Mouse (Mus musculus): ENCODE data around the gene Clcn2. TPM values are rescaled to one million over a fixed set of nuclear protein-coding genes. Genes with fewer than 3 reads are reported as not detected.

Gene Clcn2
- polyA plus RNA-seq, 1 experiment: 8.5 TPM

DNA sequence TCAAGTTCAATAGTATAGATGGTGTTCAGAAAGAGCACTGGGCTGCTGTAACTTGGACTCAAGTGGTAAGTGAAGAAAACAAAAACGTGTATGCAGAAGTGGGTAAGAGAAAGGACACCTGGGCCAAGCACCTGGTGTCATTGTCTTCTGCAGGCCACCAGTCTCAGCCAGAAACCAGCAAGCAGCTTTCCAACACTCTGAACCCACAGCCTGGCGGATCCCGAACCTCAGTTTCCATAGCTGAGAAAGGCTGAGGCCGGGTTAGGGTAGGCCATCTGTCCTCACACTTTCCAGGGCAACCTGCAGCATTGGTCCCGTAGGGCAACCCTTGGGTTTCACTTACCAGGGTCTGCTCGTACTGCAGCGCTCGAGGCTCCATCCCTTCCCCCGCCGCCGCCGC is 2.0 kb downstream of the Clcn2 start:
- TF ChIP-seq POLR2A (IDR thresholded peaks at IDR 0.05; ENCODE audit: low read depth, low read length): no peak
- TF ChIP-seq CTCF (IDR thresholded peaks at IDR 0.05; ENCODE audit: extremely low read depth, insufficient read depth, insufficient read length, insufficient replicate concordance): no peak
- Histone ChIP-seq H3K4me1 (ENCODE audit: control insufficient read depth, insufficient read depth, insufficient read length) (peaks cover 4% of the 10 kb centered on the region; the same call in 1 of the 2 replicates), H3K4me3 (ENCODE audit: extremely low read depth, insufficient read depth, insufficient read length) (peak overlapping the region; percentile 74), H3K27ac (ENCODE audit: insufficient read depth, low read length) (no peak overlapping the region), H3K27me3 (ENCODE audit: control insufficient read depth, insufficient read depth, low read length) (no peaks in the 10 kb centered on the region), H3K36me3 (ENCODE audit: control insufficient read depth, insufficient read depth, low read length) (peaks cover 1% of the 10 kb centered on the region; the same call in 1 of the 2 replicates)
- 8% methylated on average over 12 of the region's 12 CpGs for WGBS
- no peak for DNase-seq (ENCODE audit: low read depth in 1 of 2, low spot score in 2 of 2)

DNA sequence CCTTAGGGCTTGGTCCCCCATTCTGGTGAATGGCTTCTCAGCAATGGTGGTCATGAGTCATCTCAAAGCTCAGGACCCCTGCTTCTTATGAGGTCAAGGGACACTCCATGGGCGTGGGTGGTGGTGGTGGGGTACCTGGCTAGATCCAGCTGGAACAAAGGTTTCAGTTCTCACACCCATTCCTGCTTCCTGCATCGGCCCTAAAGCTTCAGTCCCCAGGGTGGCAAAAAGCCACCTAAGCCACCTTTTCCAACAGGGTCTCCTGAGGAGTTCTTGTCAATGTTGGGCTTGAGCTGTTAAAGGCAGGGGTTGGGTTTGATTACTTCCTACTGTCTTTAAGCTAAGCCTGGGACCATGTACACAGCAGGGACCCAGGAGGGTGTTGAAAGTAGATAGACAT is 2.4 kb downstream of the Clcn2 start:
- H3K27me3 ChIP-seq (ENCODE audit: control insufficient read depth, insufficient read depth, low read length): no peaks in the 10 kb centered on the region
- TF ChIP-seq CTCF (IDR thresholded peaks at IDR 0.05; ENCODE audit: extremely low read depth, insufficient read depth, insufficient read length, insufficient replicate concordance) (no peak), POLR2A (IDR thresholded peaks at IDR 0.05; ENCODE audit: low read depth, low read length) (no peak)
- DNase-seq (ENCODE audit: low read depth in 1 of 2, low spot score in 2 of 2): no peak
- 83% methylated on average over 2 of the region's 2 CpGs for WGBS
- no peak overlapping the region for H3K27ac ChIP-seq (ENCODE audit: insufficient read depth, low read length)
- no peaks in the 10 kb centered on the region for H3K36me3 ChIP-seq (ENCODE audit: control insufficient read depth, insufficient read depth, low read length)
- no peak overlapping the region for H3K4me3 ChIP-seq (ENCODE audit: extremely low read depth, insufficient read depth, insufficient read length)
- H3K4me1 ChIP-seq (ENCODE audit: control insufficient read depth, insufficient read depth, insufficient read length): peaks cover 4% of the 10 kb centered on the region; the same call in 1 of the 2 replicates

DNA sequence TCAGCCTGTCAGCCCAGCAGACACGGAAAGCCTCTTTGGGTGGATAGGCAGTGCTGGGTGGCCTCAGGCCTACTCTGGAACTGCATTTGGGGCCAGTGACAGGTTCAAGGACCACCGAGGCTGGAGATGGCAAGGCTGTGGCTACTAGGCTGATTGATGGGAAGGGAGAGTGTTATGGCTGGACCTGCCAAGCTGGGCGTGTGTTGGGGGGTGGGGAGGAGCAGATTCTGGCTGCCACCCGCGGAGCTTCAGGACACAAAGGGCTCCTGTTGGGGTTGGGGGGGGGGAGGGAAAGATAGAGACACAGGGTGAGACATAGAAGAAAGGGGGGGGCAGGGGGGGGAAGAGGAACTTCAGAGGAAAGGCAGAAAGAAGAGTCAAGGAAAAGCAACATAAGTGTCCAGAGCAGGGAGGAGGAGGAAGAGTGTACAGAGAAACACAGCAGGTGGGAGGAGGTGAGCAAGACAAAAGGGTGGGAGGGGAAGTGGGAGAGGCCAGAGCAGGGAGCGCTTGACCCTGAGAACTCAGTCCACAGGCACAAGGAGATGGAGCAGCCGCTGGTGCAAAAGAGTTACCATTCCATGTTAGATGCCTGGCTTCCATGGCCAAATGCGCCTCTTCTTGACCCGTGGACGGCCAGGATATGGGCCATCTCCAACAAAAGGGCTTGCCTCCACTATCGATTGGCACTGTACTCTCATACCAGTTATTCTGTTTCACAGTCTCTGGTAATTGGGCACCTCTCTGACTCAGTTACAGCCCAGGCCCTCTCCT is 3.1 kb downstream of the Clcn2 start:
- H3K27me3 ChIP-seq (ENCODE audit: control insufficient read depth, insufficient read depth, low read length): no peaks in the 10 kb centered on the region
- no peak overlapping the region for H3K4me3 ChIP-seq (ENCODE audit: extremely low read depth, insufficient read depth, insufficient read length)
- TF ChIP-seq CTCF (IDR thresholded peaks at IDR 0.05; ENCODE audit: extremely low read depth, insufficient read depth, insufficient read length, insufficient replicate concordance) (no peak), POLR2A (IDR thresholded peaks at IDR 0.05; ENCODE audit: low read depth, low read length) (no peak)
- 82% methylated on average over 11 of the region's 11 CpGs for WGBS
- H3K27ac ChIP-seq (ENCODE audit: insufficient read depth, low read length): no peak overlapping the region
- peaks cover 4% of the 10 kb centered on the region; the same call in 1 of the 2 replicates for H3K4me1 ChIP-seq (ENCODE audit: control insufficient read depth, insufficient read depth, insufficient read length)
- DNase-seq (ENCODE audit: low read depth in 1 of 2, low spot score in 2 of 2): no peak
- no peaks in the 10 kb centered on the region for H3K36me3 ChIP-seq (ENCODE audit: control insufficient read depth, insufficient read depth, low read length)

DNA sequence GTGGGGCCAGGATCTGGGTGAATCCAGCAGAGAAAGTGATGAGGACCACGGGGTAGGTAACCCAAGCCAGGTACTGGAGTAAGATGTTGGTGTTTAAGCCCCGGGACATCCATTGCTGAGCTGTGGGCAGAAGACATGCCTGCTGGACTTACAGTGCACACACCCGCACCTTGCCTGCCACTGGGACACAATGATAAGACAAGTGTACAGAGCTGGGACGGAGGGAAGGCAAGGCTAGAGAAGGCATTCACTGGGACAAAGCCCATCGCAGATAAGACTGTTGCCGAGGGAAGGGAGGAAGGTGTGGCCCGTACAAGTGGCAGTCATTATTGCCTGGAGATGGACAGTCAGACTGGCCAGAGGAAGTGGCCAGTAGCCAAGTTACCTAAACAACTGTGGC is 4.7 kb downstream of the Clcn2 start:
- no peak overlapping the region for H3K27ac ChIP-seq (ENCODE audit: insufficient read depth, low read length)
- H3K27me3 ChIP-seq (ENCODE audit: control insufficient read depth, insufficient read depth, low read length): no peaks in the 10 kb centered on the region
- WGBS: 87% methylated on average over 7 of the region's 7 CpGs
- H3K4me1 ChIP-seq (ENCODE audit: control insufficient read depth, insufficient read depth, insufficient read length): no peaks in the 10 kb centered on the region
- no peaks in the 10 kb centered on the region for H3K36me3 ChIP-seq (ENCODE audit: control insufficient read depth, insufficient read depth, low read length)
- no peak for TF ChIP-seq POLR2A (IDR thresholded peaks at IDR 0.05; ENCODE audit: low read depth, low read length)
- DNase-seq (ENCODE audit: low read depth in 1 of 2, low spot score in 2 of 2): no peak
- H3K4me3 ChIP-seq (ENCODE audit: extremely low read depth, insufficient read depth, insufficient read length): no peak overlapping the region

DNA sequence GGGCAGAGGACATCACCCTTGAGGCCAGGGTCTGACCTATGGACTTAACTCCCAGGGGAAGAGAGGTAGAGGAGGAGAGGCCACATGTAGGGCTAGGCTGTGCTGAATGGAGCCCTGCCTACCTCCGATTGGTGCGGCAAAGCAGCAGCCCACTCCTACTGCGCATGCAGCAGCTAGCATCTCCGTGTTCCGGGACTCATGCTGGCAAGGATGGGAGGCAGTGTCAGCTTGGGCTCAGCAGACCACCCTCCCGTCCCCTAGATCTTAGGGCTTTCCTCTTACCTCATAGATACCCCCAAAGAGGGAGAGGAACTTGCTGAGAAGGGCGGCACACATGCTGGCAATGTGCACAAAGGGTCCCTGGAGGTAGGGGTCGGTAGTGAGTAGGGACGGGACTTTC is 5.4 kb downstream of the Clcn2 start:
- H3K27ac ChIP-seq (ENCODE audit: insufficient read depth, low read length): no peak overlapping the region
- H3K4me1 ChIP-seq (ENCODE audit: control insufficient read depth, insufficient read depth, insufficient read length): no peaks in the 10 kb centered on the region
- no peak for TF ChIP-seq CTCF (IDR thresholded peaks at IDR 0.05; ENCODE audit: extremely low read depth, insufficient read depth, insufficient read length, insufficient replicate concordance)
- TF ChIP-seq POLR2A (IDR thresholded peaks at IDR 0.05; ENCODE audit: low read depth, low read length): no peak
- WGBS: 91% methylated on average over 9 of the region's 9 CpGs
- no peaks in the 10 kb centered on the region for H3K36me3 ChIP-seq (ENCODE audit: control insufficient read depth, insufficient read depth, low read length)
- H3K27me3 ChIP-seq (ENCODE audit: control insufficient read depth, insufficient read depth, low read length): no peaks in the 10 kb centered on the region
- H3K4me3 ChIP-seq (ENCODE audit: extremely low read depth, insufficient read depth, insufficient read length): no peak overlapping the region
- no peak for DNase-seq (ENCODE audit: low read depth in 1 of 2, low spot score in 2 of 2)

DNA sequence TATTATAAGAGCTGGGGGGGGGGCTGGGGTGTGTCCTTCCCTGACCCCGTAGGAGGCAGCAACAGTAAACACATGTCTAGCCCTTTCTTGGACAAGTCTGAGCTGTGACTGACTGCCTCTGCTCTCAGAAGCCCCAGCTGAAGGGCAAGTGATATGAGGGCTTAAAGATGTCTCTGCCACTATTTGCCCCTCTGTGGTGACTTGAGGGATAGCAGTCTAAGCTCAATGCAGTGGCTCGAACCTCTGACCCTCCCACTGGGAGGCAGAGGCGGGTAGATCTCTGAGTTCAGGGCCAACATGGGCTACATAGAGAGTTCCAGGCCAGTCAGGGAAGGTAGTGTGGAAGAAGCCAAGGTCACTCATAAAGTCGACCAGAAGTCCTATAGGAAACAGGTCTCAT is 6.7 kb downstream of the Clcn2 start:
- H3K27ac ChIP-seq (ENCODE audit: insufficient read depth, low read length): no peak overlapping the region

DNA sequence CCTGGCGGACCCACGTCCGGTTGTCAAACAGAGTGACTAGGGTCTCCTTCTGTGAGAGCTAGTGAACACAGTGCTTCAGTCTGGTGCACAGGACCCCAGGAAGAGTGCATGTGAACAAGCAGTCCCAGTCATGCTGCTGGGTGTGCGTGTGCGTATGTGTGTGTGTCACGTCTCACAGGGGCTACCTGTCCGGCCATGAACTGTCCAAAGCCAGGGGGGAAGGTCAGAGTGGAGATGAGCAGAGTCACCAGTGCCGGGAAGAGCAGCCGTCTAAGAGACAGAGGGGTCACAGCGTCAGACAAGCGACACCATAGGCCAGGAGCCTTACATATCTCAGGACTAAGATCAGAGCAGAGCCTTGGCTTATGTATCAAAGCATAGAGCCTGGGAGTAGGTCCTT is 7.2 kb downstream of the Clcn2 start:
- Histone ChIP-seq H3K4me3 (ENCODE audit: extremely low read depth, insufficient read depth, insufficient read length) (no peak overlapping the region), H3K36me3 (ENCODE audit: control insufficient read depth, insufficient read depth, low read length) (no peaks in the 10 kb centered on the region), H3K27me3 (ENCODE audit: control insufficient read depth, insufficient read depth, low read length) (no peaks in the 10 kb centered on the region), H3K4me1 (ENCODE audit: control insufficient read depth, insufficient read depth, insufficient read length) (no peaks in the 10 kb centered on the region), H3K27ac (ENCODE audit: insufficient read depth, low read length) (no peak overlapping the region)
- TF ChIP-seq CTCF (IDR thresholded peaks at IDR 0.05; ENCODE audit: extremely low read depth, insufficient read depth, insufficient read length, insufficient replicate concordance): no peak
- no peak for TF ChIP-seq POLR2A (IDR thresholded peaks at IDR 0.05; ENCODE audit: low read depth, low read length)
- 98% methylated on average over 11 of the region's 11 CpGs for WGBS
- no peak for DNase-seq (ENCODE audit: low read depth in 1 of 2, low spot score in 2 of 2)

More for the DNA sequence above, 6.7 kb downstream of the Clcn2 start:
- H3K4me3 ChIP-seq (ENCODE audit: extremely low read depth, insufficient read depth, insufficient read length): no peak overlapping the region
- TF ChIP-seq POLR2A (IDR thresholded peaks at IDR 0.05; ENCODE audit: low read depth, low read length): no peak
- no peak for TF ChIP-seq CTCF (IDR thresholded peaks at IDR 0.05; ENCODE audit: extremely low read depth, insufficient read depth, insufficient read length, insufficient replicate concordance)
- H3K4me1 ChIP-seq (ENCODE audit: control insufficient read depth, insufficient read depth, insufficient read length): no peaks in the 10 kb centered on the region
- no peaks in the 10 kb centered on the region for H3K27me3 ChIP-seq (ENCODE audit: control insufficient read depth, insufficient read depth, low read length)
- WGBS: 71% methylated on average over 4 of the region's 4 CpGs
- no peaks in the 10 kb centered on the region for H3K36me3 ChIP-seq (ENCODE audit: control insufficient read depth, insufficient read depth, low read length)
- DNase-seq (ENCODE audit: low read depth in 1 of 2, low spot score in 2 of 2): no peak

All from spleen, adult 2 months (tissue).